Mouse (Mus musculus): Measurements from ENCODE around the gene Lrrc2.

- TF ChIP-seq CTCF (IDR thresholded peaks at IDR 0.05; ENCODE audit: extremely low read depth, insufficient read depth, insufficient read length, insufficient replicate concordance) (no peak), POLR2A (IDR thresholded peaks at IDR 0.05; ENCODE audit: low read depth, low read length) (no peak)
These were observed 34.2 kb downstream of the Lrrc2 start for GRCm38 (mm10) chr9:110985541-110985940.
